Mouse (Mus musculus): ENCODE measurements around the gene Ooep. TPM values are rescaled to one million over a fixed set of nuclear protein-coding genes. Genes with fewer than 3 reads are reported as not detected.
"Not testable (repeated sequence)": the region's sequence is repeated elsewhere in the genome, so short reads cannot be mapped to it uniquely, and the experiment has no call there.

Ooep gene
- polyA plus RNA-seq, 1 experiment from 2014 or later = 1.4 TPM

- H3K27me3 ChIP-seq (ENCODE audit: control insufficient read depth, insufficient read depth, low read length) = no peaks in the 10 kb centered on the region
- ATAC-seq (ENCODE audit: low FRiP score) (no peak), DNase-seq (ENCODE audit: low spot score, missing footprints) (no peak)
- H3K9me3 ChIP-seq (ENCODE audit: control insufficient read depth, low read length) = no peaks in the 10 kb centered on the region
- H3K27ac ChIP-seq (ENCODE audit: low read depth, low read length) = no peak overlapping the region
- WGBS = 81% methylated on average over 6 of the region's 6 CpGs
- H3K4me3 ChIP-seq (ENCODE audit: low read depth, low read length) = no peak overlapping the region
- no peak overlapping the region for H3K4me2 ChIP-seq
- no peaks in the 10 kb centered on the region for H3K36me3 ChIP-seq (ENCODE audit: control insufficient read depth, insufficient read depth, low read length)
- no peak overlapping the region for H3K9ac ChIP-seq (ENCODE audit: low read length)
- H3K4me1 ChIP-seq (ENCODE audit: control insufficient read depth, insufficient read depth, low read length) = no peaks in the 10 kb centered on the region
These were observed 18.6 kb downstream of the Ooep start for GRCm38 (mm10) chr9:78359750-78360483.

- peak; percentile 89 for DNase-seq (ENCODE audit: low spot score, missing footprints)
- 10% methylated on average over 9 of the region's 9 CpGs for WGBS
- Histone ChIP-seq H3K36me3 (ENCODE audit: control insufficient read depth, insufficient read depth, low read length) (no peaks in the 10 kb centered on the region), H3K4me2 (no peak overlapping the region), H3K4me1 (ENCODE audit: control insufficient read depth, insufficient read depth, low read length) (no peaks in the 10 kb centered on the region), H3K4me3 (ENCODE audit: low read depth, low read length) (no peak overlapping the region), H3K9me3 (ENCODE audit: control insufficient read depth, low read length) (no peaks in the 10 kb centered on the region), H3K27me3 (ENCODE audit: control insufficient read depth, insufficient read depth, low read length) (no peaks in the 10 kb centered on the region), H3K9ac (ENCODE audit: low read length) (no peak overlapping the region), H3K27ac (ENCODE audit: low read depth, low read length) (no peak overlapping the region)
- peak; percentile 59 for ATAC-seq (ENCODE audit: low FRiP score)
These were observed 20.5 kb downstream of the Ooep start for GRCm38 (mm10) chr9:78358053-78358452.

- DNase-seq (ENCODE audit: low spot score, missing footprints) = no peak
- WGBS = 90% methylated on average over 8 of the region's 8 CpGs
These were observed 22.9 kb downstream of the Ooep start, which contains the start of gene Gsta2 for GRCm38 (mm10) chr9:78355611-78356010. Gsta2 (minus strand) TSS chr9:78355788.

GRCm38 (mm10) chr9:78354665-78355578 is 23.6 kb downstream of the Ooep start:
- H3K4me3 ChIP-seq (ENCODE audit: low read depth, low read length) = no peak overlapping the region
- H3K9ac ChIP-seq (ENCODE audit: low read length) = no peak overlapping the region
- no peak overlapping the region for H3K4me2 ChIP-seq
- H3K4me1 ChIP-seq (ENCODE audit: control insufficient read depth, insufficient read depth, low read length) = no peaks in the 10 kb centered on the region
- H3K36me3 ChIP-seq (ENCODE audit: control insufficient read depth, insufficient read depth, low read length) = no peaks in the 10 kb centered on the region
- no peak for DNase-seq (ENCODE audit: low spot score, missing footprints)
- H3K9me3 ChIP-seq (ENCODE audit: control insufficient read depth, low read length) = no peaks in the 10 kb centered on the region
- H3K27ac ChIP-seq (ENCODE audit: low read depth, low read length) = no peak overlapping the region
- 86% methylated on average over 11 of the region's 11 CpGs for WGBS
- no peak for ATAC-seq (ENCODE audit: low FRiP score)
- no peaks in the 10 kb centered on the region for H3K27me3 ChIP-seq (ENCODE audit: control insufficient read depth, insufficient read depth, low read length)

More at GRCm38 (mm10) chr9:78355611-78356010, 22.9 kb downstream of the Ooep start, which contains the start of gene Gsta2:
- H3K4me3 ChIP-seq (ENCODE audit: low read depth, low read length) = no peak within 1 kb of the TSS
- no peaks in the 10 kb centered on the region for H3K27me3 ChIP-seq (ENCODE audit: control insufficient read depth, insufficient read depth, low read length)
- no peak within 1 kb of the TSS for H3K4me2 ChIP-seq
- no peaks in the 10 kb centered on the region for H3K9me3 ChIP-seq (ENCODE audit: control insufficient read depth, low read length)
- H3K4me1 ChIP-seq (ENCODE audit: control insufficient read depth, insufficient read depth, low read length) = no peaks in the 10 kb centered on the region
- no peak within 1 kb of the TSS for H3K27ac ChIP-seq (ENCODE audit: low read depth, low read length)
- no peak for ATAC-seq (ENCODE audit: low FRiP score)
- no peak within 1 kb of the TSS for H3K9ac ChIP-seq (ENCODE audit: low read length)
- no peaks in the 10 kb centered on the region for H3K36me3 ChIP-seq (ENCODE audit: control insufficient read depth, insufficient read depth, low read length)

- no peak for DNase-seq (ENCODE audit: low spot score, missing footprints)
- ATAC-seq (ENCODE audit: low FRiP score) = no peak
- Histone ChIP-seq H3K4me3 (ENCODE audit: low read depth, low read length) (no peak overlapping the region), H3K9me3 (ENCODE audit: control insufficient read depth, low read length) (no peaks in the 10 kb centered on the region), H3K4me2 (no peak overlapping the region), H3K27ac (ENCODE audit: low read depth, low read length) (no peak overlapping the region), H3K9ac (ENCODE audit: low read length) (no peak overlapping the region), H3K27me3 (ENCODE audit: control insufficient read depth, insufficient read depth, low read length) (no peaks in the 10 kb centered on the region), H3K36me3 (ENCODE audit: control insufficient read depth, insufficient read depth, low read length) (no peaks in the 10 kb centered on the region), H3K4me1 (ENCODE audit: control insufficient read depth, insufficient read depth, low read length) (no peaks in the 10 kb centered on the region)
- 85% methylated on average over 6 of the region's 6 CpGs for WGBS
These were observed 26.9 kb downstream of the Ooep start for GRCm38 (mm10) chr9:78351504-78352220.

GRCm38 (mm10) chr9:78350007-78350406 is 28.5 kb downstream of the Ooep start:
- H3K4me1 ChIP-seq (ENCODE audit: control insufficient read depth, insufficient read depth, low read length); H3K36me3 ChIP-seq (ENCODE audit: control insufficient read depth, insufficient read depth, low read length); DNase-seq (ENCODE audit: low spot score, missing footprints); ATAC-seq (ENCODE audit: low FRiP score); H3K4me2 ChIP-seq; H3K9me3 ChIP-seq (ENCODE audit: control insufficient read depth, low read length); H3K9ac ChIP-seq (ENCODE audit: low read length); H3K27ac ChIP-seq (ENCODE audit: low read depth, low read length); H3K27me3 ChIP-seq (ENCODE audit: control insufficient read depth, insufficient read depth, low read length); H3K4me3 ChIP-seq (ENCODE audit: low read depth, low read length): not testable (repeated sequence)

GRCm38 (mm10) chr9:78349141-78349540 is 29.4 kb downstream of the Ooep start:
- H3K36me3 ChIP-seq (ENCODE audit: control insufficient read depth, insufficient read depth, low read length); DNase-seq (ENCODE audit: low spot score, missing footprints); ATAC-seq (ENCODE audit: low FRiP score); H3K27ac ChIP-seq (ENCODE audit: low read depth, low read length); H3K27me3 ChIP-seq (ENCODE audit: control insufficient read depth, insufficient read depth, low read length); H3K4me1 ChIP-seq (ENCODE audit: control insufficient read depth, insufficient read depth, low read length); H3K9ac ChIP-seq (ENCODE audit: low read length); H3K4me2 ChIP-seq; H3K4me3 ChIP-seq (ENCODE audit: low read depth, low read length); H3K9me3 ChIP-seq (ENCODE audit: control insufficient read depth, low read length): not testable (repeated sequence)
- WGBS = 82% methylated on average over 3 of the region's 3 CpGs

- H3K27ac ChIP-seq (ENCODE audit: low read depth, low read length); DNase-seq (ENCODE audit: low spot score, missing footprints); H3K4me1 ChIP-seq (ENCODE audit: control insufficient read depth, insufficient read depth, low read length); H3K36me3 ChIP-seq (ENCODE audit: control insufficient read depth, insufficient read depth, low read length); H3K9me3 ChIP-seq (ENCODE audit: control insufficient read depth, low read length); H3K4me2 ChIP-seq; H3K4me3 ChIP-seq (ENCODE audit: low read depth, low read length); H3K9ac ChIP-seq (ENCODE audit: low read length); H3K27me3 ChIP-seq (ENCODE audit: control insufficient read depth, insufficient read depth, low read length); ATAC-seq (ENCODE audit: low FRiP score): not testable (repeated sequence)
- WGBS = 74% methylated on average over 6 of the region's 6 CpGs
These were observed 30.1 kb downstream of the Ooep start for GRCm38 (mm10) chr9:78348206-78349004.
